Mouse (Mus musculus) cerebellum, adult 9-11 months (tissue): ENCODE results near the gene Ccdc106.
"Not testable (repeated sequence)": the region's sequence is repeated elsewhere in the genome, so short reads cannot be mapped to it uniquely, and the experiment has no call there.

Source experiments
- DNase-seq: peaks from one replicate; pipeline ENCODE4 v3.0.0; 2022

Ccdc106 gene

DNA sequence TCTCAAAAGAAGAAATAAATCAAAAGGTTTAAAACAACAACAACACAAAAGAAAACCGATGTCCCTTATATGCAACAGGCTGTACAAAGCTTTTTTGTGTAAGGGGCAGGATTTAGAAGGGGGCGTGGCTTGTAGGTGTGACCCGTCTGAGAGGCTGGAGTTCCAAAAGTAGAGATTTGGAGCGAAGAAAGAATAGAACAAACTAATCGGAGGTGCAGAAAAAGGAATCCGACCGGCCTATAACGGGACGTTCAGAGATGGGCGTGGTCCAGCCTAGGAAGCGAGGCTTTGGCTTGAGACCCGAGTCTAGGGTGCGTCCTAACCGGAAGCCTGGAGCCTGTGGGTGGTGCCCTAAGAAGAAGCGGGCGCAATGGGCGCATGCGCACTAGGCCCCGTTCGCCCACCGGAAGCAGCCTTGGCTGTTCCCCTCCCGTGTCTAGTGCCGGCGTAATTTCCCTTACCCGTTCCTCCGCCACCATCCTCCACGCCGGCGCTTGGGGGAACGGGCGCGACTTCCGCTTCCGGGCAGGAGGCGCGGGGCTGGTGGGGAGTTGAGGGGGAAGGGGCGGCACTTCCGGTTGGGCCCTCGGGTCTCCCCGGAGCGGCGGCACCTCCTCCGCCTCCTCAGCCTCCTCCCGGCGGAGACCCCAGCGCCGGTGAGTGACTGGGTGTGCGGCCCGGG is at the start of gene Ccdc106, which contains the start of gene Zfp865:
TSS of gene Ccdc106 (plus strand) at position 554 of the 682 bp plus-strand sequence.
TSS of gene Zfp865 (plus strand) at position 377 of the 682 bp plus-strand sequence.
- peak; percentile 99 for DNase-seq

GRCm38 (mm10) chr7:4971068-4971467 is 49.3 kb upstream of the Ccdc106 start, which contains the start of gene Sbk3:
Sbk3 (minus strand) TSS chr7:4971168.
- DNase-seq, result no peak

GRCm38 (mm10) chr7:4971710-4972109 is 48.6 kb upstream of the Ccdc106 start:
- no peak for DNase-seq

GRCm38 (mm10) chr7:4972321-4973047 is 47.9 kb upstream of the Ccdc106 start:
- DNase-seq, result no peak

- no peak for DNase-seq
These were observed 44.9 kb upstream of the Ccdc106 start for GRCm38 (mm10) chr7:4975455-4975854.

- DNase-seq, result no peak
These were observed 43.5 kb upstream of the Ccdc106 start for GRCm38 (mm10) chr7:4976832-4977231.

DNA sequence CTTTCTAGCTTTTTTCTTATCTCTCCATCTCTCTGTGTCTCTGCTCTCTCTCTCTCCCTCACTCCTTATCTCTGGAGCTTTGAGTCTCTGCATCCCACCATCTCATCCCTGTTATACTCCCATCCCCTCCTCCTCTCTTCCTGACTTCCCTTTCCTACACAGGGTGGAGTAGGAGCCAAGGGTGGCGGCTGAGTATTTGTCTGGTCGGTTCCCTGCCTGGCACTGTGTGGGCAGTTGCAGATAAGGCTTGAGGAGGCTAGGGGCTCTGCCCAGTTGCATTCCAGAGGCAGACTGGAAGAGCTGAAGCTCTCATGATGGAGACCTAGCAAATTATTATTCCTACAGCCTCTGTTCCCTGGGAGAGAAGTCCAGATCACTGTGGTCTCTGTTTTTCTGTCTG is 32.1 kb upstream of the Ccdc106 start:
- DNase-seq, result no peak

GRCm38 (mm10) chr7:4993347-4993998 is 26.9 kb upstream of the Ccdc106 start:
- DNase-seq, result peak; percentile 60

DNA sequence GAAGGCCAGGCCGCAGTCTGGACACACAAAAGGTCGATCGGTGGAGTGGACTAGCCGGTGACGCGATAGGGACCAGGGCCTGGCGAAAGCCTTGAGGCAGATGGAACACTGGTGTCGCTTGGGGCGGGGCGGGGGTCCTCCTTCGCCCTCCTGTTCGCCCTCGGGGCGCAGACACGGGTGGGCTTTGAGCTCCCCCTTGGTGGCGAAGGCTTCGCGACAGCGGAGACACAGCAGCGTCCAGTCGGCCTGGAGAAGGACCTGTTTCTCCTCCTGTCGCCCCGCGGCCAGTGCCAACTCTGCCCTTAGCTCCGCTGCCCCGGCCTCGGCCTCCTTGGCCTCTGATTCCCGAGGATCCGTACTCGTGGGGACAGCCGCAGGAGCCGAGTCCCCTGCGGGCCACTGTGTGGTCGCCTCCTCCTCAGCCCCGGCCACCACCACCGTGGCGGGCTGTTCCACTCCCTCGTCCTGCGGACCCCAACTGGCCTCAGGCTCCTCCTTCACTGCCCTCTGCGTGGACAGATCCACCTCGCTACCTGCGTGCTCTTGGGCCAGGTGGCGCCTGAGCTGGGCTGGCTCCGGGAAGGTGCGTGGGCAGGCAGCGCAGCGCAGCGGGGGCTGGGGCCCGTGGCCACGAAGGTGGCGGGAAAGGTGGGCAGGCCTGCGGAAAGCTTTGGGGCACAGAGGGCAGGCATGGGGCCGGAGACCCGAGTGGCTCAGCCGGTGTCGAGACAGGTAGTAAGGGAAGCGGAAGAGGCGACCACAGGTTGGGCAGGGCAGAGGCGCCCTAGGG is 26.2 kb upstream of the Ccdc106 start:
- peak; percentile 68 for DNase-seq

- DNase-seq, result no peak
These were observed 24.9 kb upstream of the Ccdc106 start for GRCm38 (mm10) chr7:4995268-4996002.

- DNase-seq, result peak; percentile 94
These were observed 24.1 kb upstream of the Ccdc106 start, which contains the start of gene Zfp579 for GRCm38 (mm10) chr7:4996003-4996895. Zfp579 (minus strand) TSS chr7:4996158.

DNA sequence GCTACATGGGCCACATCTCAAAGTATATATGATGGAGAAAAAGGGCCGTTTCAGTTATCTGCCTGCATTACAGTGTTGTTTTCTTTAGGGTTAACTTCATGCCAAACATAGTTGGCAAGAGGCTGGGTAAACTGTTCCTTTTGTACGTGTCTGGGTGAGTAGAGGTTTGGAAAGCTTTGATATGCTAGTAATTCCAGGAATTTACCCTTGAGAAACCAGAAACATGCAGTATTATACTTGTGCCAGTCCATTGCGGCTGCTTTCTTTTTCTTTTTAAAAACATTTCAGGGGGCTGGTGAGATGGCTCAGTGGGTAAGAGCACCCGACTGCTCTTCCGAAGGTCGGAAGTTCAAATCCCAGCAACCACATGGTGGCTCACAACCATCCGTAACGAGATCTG is 23.4 kb upstream of the Ccdc106 start:
- no peak for DNase-seq

DNA sequence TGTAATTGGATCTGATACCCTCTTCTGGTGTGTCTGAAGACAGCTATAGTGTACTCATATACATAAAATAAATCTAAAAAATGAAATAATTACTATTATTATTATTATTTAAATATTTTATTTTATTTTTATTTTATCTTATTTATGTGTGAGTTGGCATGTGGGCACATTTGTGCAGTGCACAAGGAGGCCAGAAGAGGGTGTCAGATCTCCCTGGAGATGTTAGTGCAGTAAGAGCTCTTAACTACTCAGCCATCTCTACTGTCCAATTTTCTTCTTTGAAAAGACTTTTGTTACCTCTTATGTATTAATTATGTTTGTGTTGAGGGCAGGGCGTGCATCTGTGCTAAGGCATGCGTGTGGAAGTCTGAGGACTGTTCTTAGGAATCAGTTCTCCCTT is 20.5 kb upstream of the Ccdc106 start:
- no peak for DNase-seq

DNA sequence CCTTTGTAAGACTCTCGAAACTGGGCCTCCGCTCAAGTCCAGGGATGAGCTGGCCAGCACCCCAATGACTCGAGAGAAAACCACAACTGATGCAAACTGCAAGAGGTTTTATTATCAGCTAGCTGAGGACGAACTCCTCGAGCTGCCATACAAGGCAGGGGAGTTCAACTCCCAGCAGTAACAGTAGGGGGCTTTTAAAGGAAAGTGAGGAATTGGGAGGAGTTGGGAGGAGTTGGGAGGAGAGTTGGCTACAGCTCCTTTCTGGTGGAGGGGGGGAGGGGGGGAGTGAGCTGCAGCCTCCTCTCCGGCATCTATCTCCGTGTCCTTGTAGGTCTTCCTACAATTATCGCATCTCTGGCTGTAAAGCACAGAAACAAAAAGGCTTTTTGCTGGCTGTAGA is 17.5 kb upstream of the Ccdc106 start:
- DNase-seq, result not testable (repeated sequence)

DNA sequence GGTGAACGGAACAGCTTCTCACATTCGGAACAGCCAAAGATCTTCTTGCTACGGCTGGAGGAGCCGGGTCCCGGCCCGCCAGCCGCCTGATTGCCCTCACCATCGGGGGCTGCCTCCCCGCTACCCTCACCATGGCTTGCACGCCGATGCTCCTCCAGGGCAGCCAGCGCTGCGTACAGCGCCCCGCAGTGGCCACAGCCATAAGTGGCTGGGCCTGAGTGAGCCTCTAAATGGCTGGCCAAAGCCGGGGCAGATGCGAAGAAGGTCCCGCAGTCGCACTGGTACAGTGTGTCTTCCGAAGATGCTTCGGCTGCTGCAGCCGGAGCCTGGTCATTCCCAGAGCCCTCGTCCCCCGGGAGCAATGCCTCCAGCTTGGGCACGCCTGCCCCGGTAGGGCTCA is 12.1 kb upstream of the Ccdc106 start:
- DNase-seq, result no peak

- peak; percentile 59 for DNase-seq
These were observed 7.5 kb upstream of the Ccdc106 start for GRCm38 (mm10) chr7:5012681-5013513.

GRCm38 (mm10) chr7:5014251-5015117 is 5.9 kb upstream of the Ccdc106 start, which contains the start of the genes Zfp524 and Fiz1:
Zfp524 (plus strand) TSS chr7:5014415.
Fiz1 (minus strand) TSS chr7:5014697.
- DNase-seq, result peak; percentile 95

DNA sequence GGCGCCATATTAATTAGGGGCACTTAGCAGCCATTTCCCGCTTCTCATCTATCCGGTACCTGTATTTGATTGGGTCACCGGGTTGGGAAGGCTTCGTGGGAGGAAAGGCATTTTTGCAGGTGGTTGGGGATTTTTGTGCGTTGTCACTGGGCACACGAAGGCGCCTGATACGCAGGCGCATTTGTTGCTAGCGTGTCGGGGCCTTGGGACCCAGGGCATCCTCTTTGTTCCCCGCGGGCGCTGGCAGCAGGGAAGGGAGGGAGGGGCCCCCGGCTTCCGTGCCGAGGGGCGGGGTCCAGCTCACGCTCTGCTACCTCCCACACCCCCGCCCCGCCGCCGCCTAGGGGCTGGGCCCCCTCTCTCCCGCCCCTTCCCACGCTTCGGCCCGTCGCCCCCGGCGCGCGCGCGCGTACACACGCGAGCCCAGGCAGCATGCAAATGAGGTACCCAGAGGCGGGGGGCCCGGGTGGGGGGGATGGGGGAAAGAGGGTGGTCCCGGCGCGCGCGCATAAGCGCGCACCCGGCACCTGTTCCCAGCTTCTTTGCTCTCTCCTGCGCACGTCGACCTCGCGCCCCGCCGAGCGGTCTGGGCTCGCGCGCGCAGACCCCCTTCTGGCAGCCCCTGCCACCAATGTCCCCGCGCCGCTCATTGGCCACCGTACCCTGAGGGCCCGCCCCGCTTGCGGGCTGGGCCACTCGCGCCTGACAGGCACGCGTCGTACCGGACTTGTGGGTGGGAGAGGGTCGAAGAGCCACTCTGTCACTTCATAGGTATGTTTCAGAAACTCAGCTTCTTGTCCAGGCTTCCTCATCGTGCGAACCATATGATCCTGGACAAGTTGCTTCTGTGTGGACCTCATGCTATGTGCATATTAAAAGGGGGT is 5.0 kb upstream of the Ccdc106 start, which contains the start of gene Gm44973:
TSS of gene Gm44973 (plus strand) at position 379 of the 884 bp plus-strand sequence.
- peak; percentile 96 for DNase-seq
